ENCODE assay signal across 34 mouse cellular contexts in the genomic region with DNA sequence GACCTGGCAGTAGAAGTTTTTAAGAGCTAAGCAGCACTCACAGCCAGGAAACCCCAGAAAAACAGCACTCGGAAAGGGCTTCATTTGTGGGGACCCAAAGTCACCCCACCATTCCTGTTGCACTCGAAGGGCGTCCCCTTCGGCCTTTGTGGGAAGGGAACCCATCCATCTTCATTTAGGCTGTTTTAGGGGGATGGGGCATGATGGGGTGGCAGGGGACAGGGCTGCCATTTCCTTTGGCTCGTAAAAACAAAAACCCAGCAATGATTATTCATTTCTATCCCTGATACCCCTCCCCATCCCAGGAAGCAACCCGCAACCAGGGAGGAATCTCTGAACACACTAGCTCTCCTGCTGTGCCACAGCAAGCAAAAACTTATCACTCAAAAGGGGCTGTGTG.
"Had no signal": no experiment of that assay in that cellular context is flagged by ENCODE, and none has a peak within 500 bp of the region (broad histone marks: within the 10 kb centered on the region; RNA-seq: fewer than 3 reads in every experiment).

No protein-coding gene starts in this region.

- H3K36me3 ChIP-seq: heart, embryonic 12.5 days; heart, embryonic 13.5 days; heart, embryonic 15.5 days; hindbrain, embryonic 10.5 days; hindbrain, embryonic 12.5 days; hindbrain, embryonic 13.5 days; hindbrain, embryonic 15.5 days; intestine, embryonic 15.5 days; kidney, embryonic 15.5 days had no signal

- H3K27me3 ChIP-seq: hindbrain, embryonic 12.5 days; hindbrain, embryonic 15.5 days; intestine, embryonic 15.5 days had no signal

- H3K27ac ChIP-seq: heart, embryonic 13.5 days; heart, embryonic 15.5 days; hindbrain, embryonic 10.5 days; hindbrain, embryonic 12.5 days; hindbrain, embryonic 13.5 days; hindbrain, embryonic 14.5 days; hindbrain, embryonic 15.5 days; hindbrain, postnatal 0 days; intestine, embryonic 15.5 days; kidney, embryonic 15.5 days; kidney, postnatal 0 days; layer of hippocampus, adult 2 months; left cerebral cortex, adult 2 months had no signal

- ATAC-seq: hindbrain, embryonic 16.5 days; hindbrain, postnatal 0 days; inflammation-experienced regulatory T-cells, adult 6 months; intestine, embryonic 15.5 days; intestine, embryonic 16.5 days; intestine, postnatal 0 days had no signal

- H3K9me3 ChIP-seq: heart, embryonic 12.5 days; heart, embryonic 13.5 days; heart, embryonic 15.5 days; hindbrain, embryonic 10.5 days; hindbrain, embryonic 12.5 days; hindbrain, embryonic 13.5 days; hindbrain, embryonic 15.5 days; intestine, embryonic 15.5 days; kidney, embryonic 15.5 days had no signal

- H3K4me3 ChIP-seq: heart, embryonic 12.5 days; heart, embryonic 13.5 days; heart, embryonic 15.5 days; hindbrain, embryonic 10.5 days; hindbrain, embryonic 12.5 days; hindbrain, embryonic 13.5 days; hindbrain, embryonic 15.5 days; intestine, embryonic 15.5 days; kidney, embryonic 15.5 days; layer of hippocampus, adult 2 months; left cerebral cortex, adult 2 months had no signal

- DNase-seq: heart, postnatal 10 days; heart, postnatal 14 days; heart, postnatal 36 days; heart, postnatal 4 days; kidney, adult 11 months; kidney, adult 2 months; kidney, adult 8-10 months; kidney, adult 9 months; kidney, postnatal 10 days; kidney, postnatal 14 days; kidney, postnatal 25 days; kidney, postnatal 36 days; kidney, postnatal 4 days; layer of hippocampus, adult 9-11 months; layer of hippocampus, postnatal 36 days had no signal

- H3K4me2 ChIP-seq: heart, embryonic 11.5 days; heart, embryonic 12.5 days; heart, embryonic 13.5 days; heart, embryonic 15.5 days; hindbrain, embryonic 12.5 days; hindbrain, embryonic 13.5 days; hindbrain, embryonic 14.5 days; hindbrain, embryonic 15.5 days; intestine, embryonic 15.5 days; kidney, embryonic 15.5 days had no signal

- H3K4me1 ChIP-seq: hindbrain, embryonic 15.5 days had no signal

- H3K9ac ChIP-seq: heart, embryonic 12.5 days; heart, embryonic 13.5 days; heart, embryonic 15.5 days; hindbrain, embryonic 12.5 days; hindbrain, embryonic 13.5 days; hindbrain, embryonic 14.5 days; hindbrain, embryonic 15.5 days; intestine, embryonic 15.5 days; kidney, embryonic 15.5 days had no signal
